ENCODE assay signal across 28 mouse cellular contexts in the genomic region with DNA sequence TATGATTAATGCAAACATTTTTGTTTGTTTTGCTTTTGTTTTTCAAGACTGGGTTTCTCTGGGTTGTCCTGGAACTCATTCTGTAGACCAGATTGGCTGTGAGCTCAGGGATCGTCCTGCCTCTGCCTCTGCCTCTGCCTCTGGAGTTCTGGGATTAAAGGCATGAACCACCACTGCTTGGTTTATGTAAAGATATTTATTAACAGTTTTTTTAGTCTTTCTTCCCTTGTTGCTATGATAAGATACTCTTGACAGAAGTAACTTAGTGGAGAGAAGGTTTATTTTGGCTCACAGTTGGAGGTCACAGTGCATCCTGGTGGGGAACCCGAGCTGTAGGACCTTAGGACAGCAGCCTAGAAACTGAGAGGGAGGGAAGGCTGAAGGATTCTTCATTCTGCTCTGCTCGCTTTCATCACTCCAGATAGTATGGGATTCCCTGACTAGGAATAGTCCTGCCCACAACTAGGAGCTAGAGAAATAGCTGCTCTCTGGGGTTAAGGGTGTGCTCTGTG. TPM values are rescaled to one million over a fixed set of nuclear protein-coding genes. Genes with fewer than 3 reads are reported as not detected.
DNase-seq lines count a peak whose midpoint lies in the region; ATAC-seq lines count a peak whose summit lies in the region.
"Had no signal": no experiment of that assay in that cellular context is flagged by ENCODE, and none has a peak within 500 bp of the region (broad histone marks: within the 10 kb centered on the region; RNA-seq: fewer than 3 reads in every experiment).

No protein-coding gene starts in this region.

- ATAC-seq in liver, embryonic 11.5 days (replicated peaks; ENCODE audit: low FRiP score) = no peak
- ATAC-seq in liver, embryonic 12.5 days = 0 out of 2 replicates have a peak, but pooled peaks have one; percentile 6
- ATAC-seq in liver, embryonic 15.5 days (ENCODE audit: insufficient read depth) = no peak
- no peak for ATAC-seq in hindbrain, embryonic 11.5 days (ENCODE audit: low FRiP score)
- ATAC-seq: CD4-positive, CD25-positive, alpha-beta regulatory T cell, adult 4 months; forebrain, embryonic 13.5 days; forebrain, embryonic 16.5 days; Patski had no signal

- WGBS in liver, embryonic 11.5 days = 70% methylated on average over 3 of the region's 3 CpGs
- WGBS in liver, embryonic 12.5 days (ENCODE audit: insufficient replicate concordance) = 56% methylated on average over 3 of the region's 3 CpGs
- WGBS in liver, embryonic 15.5 days (ENCODE audit: insufficient replicate concordance) = 34% methylated on average over 3 of the region's 3 CpGs
- 80% methylated on average over 3 of the region's 3 CpGs for WGBS in hindbrain, embryonic 11.5 days

- no peaks in the 10 kb centered on the region; the same call in 1 of the 2 replicates for H3K36me3 ChIP-seq in liver, embryonic 11.5 days (ENCODE audit: control insufficient read depth, insufficient read depth, low read length)
- H3K36me3 ChIP-seq in liver, embryonic 12.5 days = peaks cover 28% of the 10 kb centered on the region; the same call in 1 of the 2 replicates
- peaks cover 6% of the 10 kb centered on the region for H3K36me3 ChIP-seq in liver, embryonic 15.5 days (replicated peaks)
- no peaks in the 10 kb centered on the region for H3K36me3 ChIP-seq in hindbrain, embryonic 11.5 days (ENCODE audit: control insufficient read depth, insufficient read depth, low read length)
- H3K36me3 ChIP-seq: embryonic facial prominence, embryonic 12.5 days; embryonic facial prominence, embryonic 15.5 days; heart, embryonic 15.5 days; hindbrain, embryonic 15.5 days had no signal

- no peak for DNase-seq in liver, embryonic 11.5 days (ENCODE audit: low spot score)
- no peak for DNase-seq in liver
- DNase-seq in embryo, embryonic 11 days = no peak
- no peak for DNase-seq in frontal cortex, postnatal 14 days (ENCODE audit: low spot score in 2 of 2)
- no peak for DNase-seq in hindbrain, embryonic 11.5 days (ENCODE audit: low spot score)
- DNase-seq: adrenal gland, postnatal 10 days; adrenal gland, postnatal 36 days; cerebellum, adult 18-20 months; cerebellum, adult 9-10 months; cerebellum, postnatal 14 days; gastrocnemius, adult 2 months; gastrocnemius, postnatal 14 days; heart, adult 18-20 months; heart, postnatal 14 days; heart, postnatal 4 days had no signal

- peak overlapping the region; percentile 55 for H3K4me2 ChIP-seq in liver, embryonic 11.5 days
- H3K4me2 ChIP-seq in liver, embryonic 12.5 days = peak overlapping the region; percentile 41
- H3K4me2 ChIP-seq in liver, embryonic 15.5 days = peak overlapping the region; percentile 46
- no peak overlapping the region for H3K4me2 ChIP-seq in hindbrain, embryonic 11.5 days (replicated peaks; ENCODE audit: low read depth, low read length)
- H3K4me2 ChIP-seq: embryonic facial prominence, embryonic 12.5 days; embryonic facial prominence, embryonic 15.5 days; forebrain, embryonic 13.5 days; heart, embryonic 12.5 days; heart, embryonic 15.5 days; hindbrain, embryonic 12.5 days; hindbrain, embryonic 15.5 days had no signal

- H3K9ac ChIP-seq in liver, embryonic 11.5 days (ENCODE audit: low read depth, low read length) = no peak overlapping the region
- H3K9ac ChIP-seq in liver, embryonic 12.5 days = 0 out of 2 replicates have a peak overlapping the region, but pooled peaks have one; percentile 9
- peak overlapping the region; percentile 23; the same call in 1 of the 2 replicates for H3K9ac ChIP-seq in liver, embryonic 15.5 days
- no peak overlapping the region for H3K9ac ChIP-seq in hindbrain, embryonic 11.5 days (ENCODE audit: low read depth, low read length)
- H3K9ac ChIP-seq: embryonic facial prominence, embryonic 12.5 days; embryonic facial prominence, embryonic 15.5 days; forebrain, embryonic 13.5 days; heart, embryonic 12.5 days; heart, embryonic 15.5 days; hindbrain, embryonic 12.5 days; hindbrain, embryonic 15.5 days had no signal

- no peak overlapping the region for H3K4me3 ChIP-seq in liver, embryonic 11.5 days (ENCODE audit: low read depth, low read length)
- peak overlapping the region; percentile 6; the same call in 1 of the 2 replicates for H3K4me3 ChIP-seq in liver, embryonic 12.5 days
- no peak overlapping the region for H3K4me3 ChIP-seq in liver, embryonic 15.5 days (replicated peaks)
- H3K4me3 ChIP-seq in hindbrain, embryonic 11.5 days (ENCODE audit: low read depth, low read length) = no peak overlapping the region
- H3K4me3 ChIP-seq: embryonic facial prominence, embryonic 12.5 days; embryonic facial prominence, embryonic 15.5 days; forebrain, embryonic 10.5 days; forebrain, embryonic 13.5 days; gastrocnemius, adult 2 months; heart, embryonic 12.5 days; heart, embryonic 15.5 days; hindbrain, embryonic 12.5 days; hindbrain, embryonic 15.5 days had no signal

- H3K9me3 ChIP-seq in liver, embryonic 11.5 days (ENCODE audit: control insufficient read depth, low read length) = no peaks in the 10 kb centered on the region
- H3K9me3 ChIP-seq in liver, embryonic 12.5 days (replicated peaks) = no peaks in the 10 kb centered on the region
- H3K9me3 ChIP-seq in liver, embryonic 15.5 days (replicated peaks) = no peaks in the 10 kb centered on the region
- no peaks in the 10 kb centered on the region for H3K9me3 ChIP-seq in hindbrain, embryonic 11.5 days (ENCODE audit: control insufficient read depth, low read length)
- H3K9me3 ChIP-seq: embryonic facial prominence, embryonic 12.5 days; embryonic facial prominence, embryonic 15.5 days; forebrain, embryonic 13.5 days; heart, embryonic 12.5 days; heart, embryonic 15.5 days; hindbrain, embryonic 12.5 days; hindbrain, embryonic 15.5 days had no signal

- H3K4me1 ChIP-seq in liver, embryonic 11.5 days (replicated peaks; ENCODE audit: control insufficient read depth, insufficient read depth, low read length) = peaks cover 64% of the 10 kb centered on the region
- H3K4me1 ChIP-seq in liver, embryonic 12.5 days = peaks cover 89% of the 10 kb centered on the region
- H3K4me1 ChIP-seq in liver, embryonic 15.5 days (replicated peaks) = peaks cover 79% of the 10 kb centered on the region
- H3K4me1 ChIP-seq in hindbrain, embryonic 11.5 days (replicated peaks; ENCODE audit: control insufficient read depth, insufficient read depth, low read length) = no peaks in the 10 kb centered on the region

- H3K27ac ChIP-seq in liver, embryonic 11.5 days (ENCODE audit: low read depth, low read length) = peak overlapping the region; percentile 84
- H3K27ac ChIP-seq in liver, embryonic 12.5 days = peak overlapping the region; percentile 68
- H3K27ac ChIP-seq in liver, embryonic 15.5 days (replicated peaks) = peak overlapping the region; percentile 57
- no peak overlapping the region for H3K27ac ChIP-seq in hindbrain, embryonic 11.5 days (ENCODE audit: low read depth, low read length)
- H3K27ac ChIP-seq: embryonic facial prominence, embryonic 12.5 days; embryonic facial prominence, embryonic 15.5 days; forebrain, embryonic 10.5 days; forebrain, embryonic 13.5 days; gastrocnemius, adult 2 months; heart, embryonic 15.5 days; hindbrain, embryonic 12.5 days; hindbrain, embryonic 15.5 days had no signal

- no peaks in the 10 kb centered on the region for H3K27me3 ChIP-seq in liver, embryonic 11.5 days (replicated peaks; ENCODE audit: control insufficient read depth, insufficient read depth, low read length)
- H3K27me3 ChIP-seq in liver, embryonic 12.5 days (replicated peaks) = no peaks in the 10 kb centered on the region
- H3K27me3 ChIP-seq in liver, embryonic 15.5 days = no peaks in the 10 kb centered on the region
- H3K27me3 ChIP-seq in hindbrain, embryonic 11.5 days (ENCODE audit: control insufficient read depth, insufficient read depth, low read length) = no peaks in the 10 kb centered on the region
- H3K27me3 ChIP-seq: embryonic facial prominence, embryonic 12.5 days; embryonic facial prominence, embryonic 15.5 days; forebrain, embryonic 13.5 days; heart, embryonic 12.5 days; heart, embryonic 15.5 days; hindbrain, embryonic 12.5 days; hindbrain, embryonic 15.5 days; Patski had no signal

RNA-seq across cellular contexts. Expression of a gene that starts 11.1 kb away (rescaled TPM):
- polyA plus RNA-seq in liver, embryonic 11.5 days (2014; fragmentation: Nextera tagmentation; extraction: Ambion mirVana) = 59.5 and 73.8 TPM in 2 replicates
- 43.9 and 45.9 TPM in 2 replicates for polyA plus RNA-seq in liver, embryonic 12.5 days (2016; fragmentation: Nextera tagmentation; extraction: Ambion mirVana)
- 28.7 and 30.0 TPM in 2 replicates for polyA plus RNA-seq in liver, embryonic 15.5 days (2015; fragmentation: Nextera tagmentation; extraction: Ambion mirVana)
- polyA plus RNA-seq in hindbrain, embryonic 11.5 days (2014; fragmentation: Nextera tagmentation; extraction: Ambion mirVana) = 43.6 and 63.8 TPM in 2 replicates

RNA-seq across cellular contexts. Expression of a gene that starts 40.8 kb away (rescaled TPM):
- polyA plus RNA-seq in liver, embryonic 11.5 days (2014; fragmentation: Nextera tagmentation; extraction: Ambion mirVana) = 1.6 and 1.8 TPM in 2 replicates
- 2.7 and 2.9 TPM in 2 replicates for polyA plus RNA-seq in liver, embryonic 12.5 days (2016; fragmentation: Nextera tagmentation; extraction: Ambion mirVana)
- 1.4 and 1.8 TPM in 2 replicates for polyA plus RNA-seq in liver, embryonic 15.5 days (2015; fragmentation: Nextera tagmentation; extraction: Ambion mirVana)
- polyA plus RNA-seq in hindbrain, embryonic 11.5 days (2014; fragmentation: Nextera tagmentation; extraction: Ambion mirVana) = 0.14 and 0.15 TPM in 2 replicates
- polyA plus RNA-seq: forebrain, embryonic 10.5 days had no signal

Comparison
In these comparisons a context has a peak if more than half of its experiments do, and no peak if none do; other contexts are left out.
1. H3K9ac ChIP-seq: peak in liver, embryonic 12.5 days (single experiment) and liver, embryonic 15.5 days (single experiment); none in liver, embryonic 11.5 days (single experiment) and hindbrain, embryonic 11.5 days (single experiment).